Mouse (Mus musculus) T-helper 17 cell (primary cell): ENCODE results near the gene Heg1.

ENCODE experiments used
- in situ Hi-C, 2 experiments: fragments of 300-600 bp; cut with MboI, MseI; formaldehyde crosslinking; loops; 1 replicate in 1 of 2; 2 replicates in 1 of 2; pipeline ENCODE4 v1.15.1; 2025; ENCODE audit warnings: high pct_unique_total_duplicates in 2 of 2

Gene Heg1

GRCm38 (mm10) chr16:33768491-33769278, 84.5 kb downstream of the Heg1 start:
- in situ Hi-C loops: no loop called here

- in situ Hi-C loops: no loop called here
Observed at GRCm38 (mm10) chr16:33769848-33770247, 85.7 kb downstream of the Heg1 start.

- in situ Hi-C loops: no loop called here
Observed at GRCm38 (mm10) chr16:33770778-33771454, 86.7 kb downstream of the Heg1 start.

GRCm38 (mm10) chr16:33772809-33773208, 88.6 kb downstream of the Heg1 start:
- in situ Hi-C loops: no loop called here

- in situ Hi-C loops: no loop called here
Observed at GRCm38 (mm10) chr16:33774972-33775371, 90.8 kb downstream of the Heg1 start.

- in situ Hi-C loops: no loop called here
Observed at GRCm38 (mm10) chr16:33775733-33776335, 91.7 kb downstream of the Heg1 start.

GRCm38 (mm10) chr16:33776766-33777529, 92.8 kb downstream of the Heg1 start:
- in situ Hi-C loops: no loop called here

- in situ Hi-C loops: no loop called here
Observed at GRCm38 (mm10) chr16:33777607-33778006, 93.4 kb downstream of the Heg1 start.

- in situ Hi-C loops: loop anchor here in 1 of 2 experiments (5.0 kb wide), 1 partner anchor 35 kb away; no protein-coding TSS in a partner anchor
Observed at GRCm38 (mm10) chr16:33781789-33782728, 97.9 kb downstream of the Heg1 start.

GRCm38 (mm10) chr16:33782729-33783091, 98.5 kb downstream of the Heg1 start:
- in situ Hi-C loops: loop anchor here in 1 of 2 experiments (5.0 kb wide), 1 partner anchor 35 kb away; no protein-coding TSS in a partner anchor

- in situ Hi-C loops: loop anchor here in 1 of 2 experiments (5.0 kb wide), 1 partner anchor 37 kb away; no protein-coding TSS in a partner anchor
Observed at GRCm38 (mm10) chr16:33784547-33784946, 100.4 kb downstream of the Heg1 start.

- in situ Hi-C loops: no loop called here
Observed at GRCm38 (mm10) chr16:33785092-33785704, 101.0 kb downstream of the Heg1 start.

- in situ Hi-C loops: no loop called here
Observed at GRCm38 (mm10) chr16:33786657-33787390, 102.7 kb downstream of the Heg1 start.

GRCm38 (mm10) chr16:33793846-33794791, 109.9 kb downstream of the Heg1 start, which contains the start of gene Muc13:
Gene Muc13, plus strand, starts transcription at chr16:33794037.
- in situ Hi-C loops: no loop called here

- in situ Hi-C loops: no loop called here
Observed at GRCm38 (mm10) chr16:33795106-33795505, 110.9 kb downstream of the Heg1 start.

GRCm38 (mm10) chr16:33795887-33796286, 111.7 kb downstream of the Heg1 start:
- in situ Hi-C loops: no loop called here

GRCm38 (mm10) chr16:33796756-33797155, 112.6 kb downstream of the Heg1 start:
- in situ Hi-C loops: no loop called here

- in situ Hi-C loops: no loop called here
Observed at GRCm38 (mm10) chr16:33797860-33798259, 113.7 kb downstream of the Heg1 start.
